Mouse (Mus musculus): Measurements from ENCODE around the gene Tmbim4.

Tmbim4 gene

GRCm38 (mm10) chr10:120242421-120242820 is 41.0 kb downstream of the Tmbim4 start:
- in situ Hi-C loops (cut with MboI, MseI): no loop called here

DNA sequence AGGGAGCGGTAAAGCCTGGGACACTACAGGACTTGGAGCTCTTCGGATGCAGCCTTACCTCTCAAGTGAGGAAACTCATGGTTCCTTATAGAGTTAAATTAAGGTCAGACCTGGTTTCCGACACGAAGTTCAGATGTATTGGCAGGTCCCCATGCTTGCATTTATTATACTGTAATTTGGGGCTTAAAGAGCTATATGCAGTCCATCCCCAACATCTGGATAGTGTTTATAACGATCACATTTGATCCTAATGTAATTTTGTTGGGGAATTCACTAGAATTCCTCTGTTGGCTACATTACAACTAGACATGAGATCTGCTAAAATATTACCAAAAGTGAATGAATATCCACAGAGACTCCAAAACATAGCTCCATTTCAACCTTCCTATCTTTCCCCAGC is 44.3 kb downstream of the Tmbim4 start:
- in situ Hi-C loops (cut with MboI, MseI): no loop called here

DNA sequence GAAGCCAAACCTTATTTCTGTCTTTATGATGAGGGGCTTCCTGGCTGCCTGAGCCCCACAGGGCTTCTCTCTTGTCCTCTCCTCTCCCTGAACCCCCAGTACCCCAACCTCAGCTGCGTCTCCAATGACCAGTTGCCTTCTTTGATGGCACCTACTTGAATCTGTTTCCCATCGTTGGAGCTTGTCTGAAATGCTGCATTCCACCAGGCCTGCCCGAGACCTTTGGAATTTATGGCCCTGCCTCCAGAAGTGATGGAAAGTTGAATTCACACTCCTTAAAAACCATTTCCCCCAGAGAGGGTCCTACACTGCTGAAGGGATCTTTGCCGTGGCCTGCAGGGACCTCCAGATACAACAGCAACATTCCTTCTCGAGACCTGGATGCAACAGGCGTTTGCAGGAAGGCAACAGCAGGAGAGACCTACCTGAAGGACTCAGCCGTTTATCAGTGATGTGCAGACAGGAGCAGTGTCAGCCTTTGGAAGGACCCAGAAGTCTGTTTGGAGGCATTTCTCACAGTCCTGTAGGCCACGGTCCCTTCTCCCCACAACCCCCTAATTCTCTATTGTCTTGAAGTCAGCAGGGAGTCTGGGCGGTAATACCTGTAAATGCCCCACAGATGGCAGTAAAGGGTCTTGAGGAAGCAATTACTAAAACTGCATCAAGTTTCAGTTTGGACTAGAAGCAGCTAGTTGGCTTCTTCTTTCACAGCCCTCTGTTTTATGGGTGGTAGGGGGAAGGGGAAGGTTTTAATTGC is 45.8 kb downstream of the Tmbim4 start:
- in situ Hi-C loops (cut with MboI, MseI): no loop called here

DNA sequence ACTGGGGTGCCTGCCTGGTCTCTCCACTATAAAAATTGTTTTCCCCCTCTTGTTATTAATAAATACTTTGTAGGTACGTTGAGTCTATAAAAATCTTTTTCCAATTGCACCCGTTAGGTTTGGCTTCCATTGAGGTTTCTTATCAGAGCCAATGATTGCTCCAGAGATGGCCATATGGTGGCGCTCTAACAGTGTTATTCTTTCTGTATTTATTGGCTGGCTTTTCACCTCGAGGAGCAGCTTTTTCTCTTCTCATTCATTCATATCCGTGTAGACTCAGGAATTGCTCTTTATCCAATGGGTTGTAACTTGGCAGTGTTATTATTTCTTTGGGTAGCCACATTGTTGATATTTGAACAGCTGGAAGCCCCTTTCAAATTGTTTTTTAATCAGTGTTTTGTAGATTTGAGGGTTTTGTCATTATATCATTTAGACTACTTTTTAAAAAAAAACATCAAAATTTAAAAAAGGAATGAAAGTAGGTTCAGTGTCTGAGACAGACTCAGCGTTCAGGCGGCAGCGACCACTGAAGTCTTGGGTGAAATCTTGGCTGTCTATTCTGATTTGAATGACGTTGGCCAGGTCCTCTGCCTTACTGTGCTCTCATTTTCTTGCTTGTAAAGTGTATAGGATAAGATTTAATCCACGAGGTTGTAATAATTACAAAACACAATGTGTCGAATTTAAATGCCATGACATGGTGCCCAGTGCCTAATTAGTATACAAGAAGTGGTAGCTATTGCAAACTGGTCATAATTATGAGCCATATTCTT is 49.7 kb downstream of the Tmbim4 start:
- in situ Hi-C loops (cut with MboI, MseI): loop anchor here (10.0 kb wide), 1 partner anchor 1804 kb away; no protein-coding TSS in a partner anchor

DNA sequence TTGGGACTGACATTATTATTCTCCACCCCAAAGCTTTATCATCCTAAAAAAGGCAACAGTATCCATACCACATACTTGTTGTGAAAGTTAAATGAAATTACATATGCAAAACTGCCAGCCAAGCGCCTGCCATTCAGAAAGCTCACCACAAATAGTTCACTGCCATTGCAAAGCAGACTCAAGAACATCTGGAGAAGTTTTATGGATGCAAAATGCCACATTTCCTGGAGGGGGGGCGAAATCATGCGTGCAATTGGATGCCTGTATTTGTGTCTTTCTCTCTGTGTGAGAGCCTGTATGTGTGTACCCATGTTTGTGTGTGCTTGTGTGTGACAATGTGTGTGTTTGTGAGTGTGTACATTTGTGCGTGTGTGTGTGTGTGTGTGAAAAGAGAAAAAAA is 50.4 kb downstream of the Tmbim4 start:
- in situ Hi-C loops (cut with MboI, MseI): loop anchor here (10.0 kb wide), 1 partner anchor 1803 kb away; no protein-coding TSS in a partner anchor

DNA sequence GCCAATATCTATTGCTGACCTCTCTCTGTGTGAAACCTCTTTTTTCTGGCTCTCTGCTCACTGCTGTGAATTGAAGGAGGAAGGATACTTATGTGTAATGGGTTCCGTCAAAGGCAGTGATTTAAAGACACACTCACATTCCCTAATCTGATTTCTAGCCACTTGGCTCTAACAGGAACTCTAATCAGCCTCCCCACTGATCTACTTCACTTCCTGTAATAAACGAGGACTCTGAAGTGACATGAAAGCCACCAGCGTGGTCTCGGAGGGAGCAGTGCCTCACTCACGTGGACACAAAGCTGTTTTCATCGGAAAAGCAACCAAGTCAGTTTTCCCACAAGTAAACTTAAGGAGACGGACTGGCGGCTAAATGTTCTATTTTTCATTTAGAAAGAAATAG is 51.4 kb downstream of the Tmbim4 start:
- in situ Hi-C loops (cut with MboI, MseI): loop anchor here (10.0 kb wide), 1 partner anchor 1802 kb away; no protein-coding TSS in a partner anchor

- in situ Hi-C loops (cut with MboI, MseI): loop anchor here (10.0 kb wide), 1 partner anchor 1798 kb away; no protein-coding TSS in a partner anchor
These were observed 55.8 kb downstream of the Tmbim4 start for GRCm38 (mm10) chr10:120257231-120257630.

DNA sequence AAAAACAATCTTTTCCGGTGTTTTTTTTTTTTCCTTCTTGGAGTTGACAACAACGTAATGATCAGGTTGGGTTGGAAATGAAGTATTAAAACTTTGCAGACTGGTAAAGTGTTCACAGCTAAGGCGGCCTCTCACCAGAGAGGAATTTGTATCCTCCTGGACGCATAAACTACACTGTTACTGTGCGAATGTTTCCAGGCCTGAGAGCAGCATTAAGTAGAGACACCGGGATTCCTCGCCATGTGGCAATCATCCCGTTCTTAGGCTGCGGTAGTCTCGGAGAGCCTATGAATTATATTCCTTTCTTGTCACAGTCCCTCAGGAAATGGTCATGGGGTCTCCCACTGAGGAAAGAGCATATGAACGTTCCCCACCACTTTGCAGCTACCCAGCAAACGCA is 66.4 kb downstream of the Tmbim4 start:
- in situ Hi-C loops (cut with MboI, MseI): no loop called here

DNA sequence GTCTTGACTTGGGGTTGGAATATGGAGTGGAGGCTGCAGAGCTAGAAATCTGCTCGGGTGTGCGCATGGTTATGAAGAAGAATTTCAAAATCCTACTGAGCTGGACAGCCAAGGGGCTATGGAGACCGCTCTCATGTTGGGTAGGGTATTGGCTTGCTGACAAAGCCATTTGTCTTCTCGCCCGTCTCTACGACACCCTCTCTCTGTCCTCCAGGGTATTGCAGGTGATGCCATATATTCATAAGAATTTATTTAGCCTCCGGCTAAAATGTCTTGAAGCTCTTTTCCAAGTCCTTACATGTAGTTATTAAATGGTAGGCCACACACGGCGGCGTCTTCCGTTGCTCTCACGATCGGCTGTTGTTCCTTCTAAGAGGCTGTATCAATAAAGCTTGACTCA is 68.6 kb downstream of the Tmbim4 start:
- in situ Hi-C loops (cut with MboI, MseI): no loop called here

DNA sequence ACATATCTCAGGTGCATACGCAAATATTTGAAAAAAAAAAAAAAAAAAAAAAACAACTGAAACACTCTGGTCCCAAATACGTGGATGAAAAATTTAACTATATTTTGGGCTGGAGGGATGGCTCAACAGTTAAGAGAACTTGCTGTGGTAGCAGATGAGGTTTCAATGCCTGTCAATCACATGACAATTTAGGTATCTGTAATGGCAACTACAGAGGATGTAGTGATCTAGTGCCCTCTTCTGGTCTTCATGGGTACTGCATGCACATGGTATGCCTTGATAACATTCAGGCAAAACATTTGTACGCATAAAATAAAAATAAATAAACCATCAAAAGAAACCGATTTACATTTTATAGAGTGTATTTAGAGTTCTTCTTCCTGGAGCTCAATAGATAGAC is 69.4 kb downstream of the Tmbim4 start:
- in situ Hi-C loops (cut with MboI, MseI): no loop called here

GRCm38 (mm10) chr10:120271318-120271717 is 69.9 kb downstream of the Tmbim4 start:
- in situ Hi-C loops (cut with MboI, MseI): no loop called here

DNA sequence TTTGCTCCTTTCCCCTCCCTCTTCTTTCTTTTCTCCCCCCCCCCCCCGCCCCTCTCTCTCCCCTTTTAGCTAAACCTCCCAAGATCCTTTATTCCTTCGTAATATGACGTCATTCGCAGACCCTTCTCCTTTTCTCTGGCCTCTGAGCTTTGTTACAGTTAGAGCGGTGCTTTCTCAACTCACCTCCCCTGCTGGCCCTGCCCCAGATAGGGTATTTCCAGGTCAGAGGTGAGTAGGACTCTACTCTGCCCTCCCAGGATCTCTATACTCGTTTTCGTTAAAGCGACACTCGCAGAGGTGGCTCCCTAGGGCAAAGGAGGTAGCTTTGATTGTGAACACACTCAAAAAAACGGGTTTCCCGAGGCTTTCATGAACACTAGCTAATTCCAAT is 70.5 kb downstream of the Tmbim4 start:
- in situ Hi-C loops (cut with MboI, MseI): no loop called here

- in situ Hi-C loops (cut with MboI, MseI): no loop called here
These were observed 71.0 kb downstream of the Tmbim4 start for GRCm38 (mm10) chr10:120272270-120272883.

GRCm38 (mm10) chr10:120273335-120273734 is 71.9 kb downstream of the Tmbim4 start:
- in situ Hi-C loops (cut with MboI, MseI): no loop called here
